Mouse (Mus musculus): Measurements from ENCODE around the gene Ccdc127.

Gene Ccdc127

GRCm38 (mm10) chr13:74349566-74350434, at the start of gene Ccdc127, which contains the start of gene Sdha:
Gene Ccdc127, plus strand, starts transcription at chr13:74350309.
Gene Sdha, minus strand, starts transcription at chr13:74350280.
- DNase-seq (ENCODE audit: low spot score in 2 of 2): peak; percentile 94 to 96

GRCm38 (mm10) chr13:74300925-74301606, 49.0 kb upstream of the Ccdc127 start:
- peak; percentile 84 for DNase-seq (ENCODE audit: low spot score in 2 of 2)

DNA sequence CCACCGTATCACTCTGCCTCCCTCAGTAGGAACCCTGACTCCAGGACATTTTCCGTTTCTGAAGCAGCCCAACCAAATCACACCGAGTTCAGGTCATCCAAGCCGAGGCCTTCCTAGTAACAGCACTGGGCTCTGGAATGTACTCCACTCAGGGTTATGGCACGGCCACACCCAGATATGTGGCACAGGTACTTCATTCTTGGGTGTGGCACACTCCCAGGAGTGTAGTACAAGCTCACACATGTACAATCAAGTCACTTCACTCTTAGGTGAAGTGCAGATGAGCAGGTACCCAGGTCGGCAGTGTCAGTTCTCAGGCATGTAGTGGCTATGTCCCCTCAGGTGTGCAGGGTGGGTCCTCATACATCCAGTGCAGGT, 48.5 kb upstream of the Ccdc127 start:
- no peak for DNase-seq (ENCODE audit: low spot score in 2 of 2)

DNA sequence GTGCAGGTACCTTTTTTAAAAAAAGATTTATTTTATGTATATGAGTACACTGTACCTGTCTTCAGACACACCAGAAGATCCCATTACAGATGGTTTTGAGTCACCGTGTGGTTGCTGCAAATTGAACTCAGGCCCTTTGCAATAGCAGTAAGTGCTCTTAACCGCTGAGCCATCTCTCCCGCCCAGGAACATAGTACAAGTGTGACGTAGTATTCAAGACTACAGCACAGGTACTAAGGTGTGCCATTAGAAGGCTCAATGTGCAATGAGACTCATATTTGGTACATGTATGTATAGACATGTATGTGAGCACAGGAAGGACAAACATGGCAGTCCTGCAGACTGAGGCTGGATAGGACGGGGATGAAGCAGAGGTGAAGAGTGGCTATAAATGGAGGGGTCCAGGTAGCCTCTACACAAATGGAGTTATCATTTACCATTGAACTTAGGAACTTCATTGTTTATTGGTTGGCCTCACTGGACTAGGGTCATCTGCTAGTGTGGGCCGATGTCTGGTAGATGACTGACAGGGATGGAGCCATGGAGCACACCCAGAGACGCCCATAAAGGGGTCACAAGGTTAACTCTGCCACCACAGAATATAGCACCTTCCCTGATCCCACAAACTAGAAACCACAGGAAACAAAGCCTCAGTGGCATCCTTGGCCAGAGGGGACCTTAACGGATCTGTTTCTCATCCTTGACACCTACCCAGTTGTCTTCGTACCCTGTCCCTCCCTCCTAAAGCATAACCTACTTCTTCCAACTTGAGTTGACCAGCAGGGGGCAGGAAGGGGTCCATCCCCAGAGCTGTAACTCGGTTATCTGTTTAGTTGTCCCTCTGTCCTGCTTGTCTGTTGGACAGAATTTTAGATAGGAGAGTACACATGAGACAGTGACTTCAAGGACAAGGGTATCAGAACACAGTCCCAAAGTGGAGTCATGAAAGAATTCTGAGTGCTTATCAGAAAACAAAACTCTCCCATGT, 47.8 kb upstream of the Ccdc127 start:
- DNase-seq (ENCODE audit: low spot score in 2 of 2): no peak

DNA sequence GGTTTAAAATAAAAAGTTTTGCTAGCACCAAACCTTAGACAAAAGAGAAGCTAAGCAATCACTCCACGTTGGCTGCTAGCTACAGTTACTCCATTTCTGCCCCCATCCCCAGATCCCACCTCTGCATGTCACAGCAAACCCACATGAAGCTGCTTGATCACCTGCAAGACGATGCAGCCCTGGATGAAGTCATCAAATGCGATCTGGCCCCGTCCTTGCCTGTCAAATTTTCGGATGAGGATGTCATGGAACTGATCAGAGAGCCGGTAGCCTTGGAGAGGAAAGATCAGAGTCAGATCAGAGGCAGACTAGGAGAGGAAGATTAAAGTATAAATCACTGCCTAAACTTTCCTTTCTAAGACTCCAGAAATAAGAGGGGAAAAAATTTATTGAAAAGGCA, 44.7 kb upstream of the Ccdc127 start:
- DNase-seq (ENCODE audit: low spot score in 2 of 2): no peak

DNA sequence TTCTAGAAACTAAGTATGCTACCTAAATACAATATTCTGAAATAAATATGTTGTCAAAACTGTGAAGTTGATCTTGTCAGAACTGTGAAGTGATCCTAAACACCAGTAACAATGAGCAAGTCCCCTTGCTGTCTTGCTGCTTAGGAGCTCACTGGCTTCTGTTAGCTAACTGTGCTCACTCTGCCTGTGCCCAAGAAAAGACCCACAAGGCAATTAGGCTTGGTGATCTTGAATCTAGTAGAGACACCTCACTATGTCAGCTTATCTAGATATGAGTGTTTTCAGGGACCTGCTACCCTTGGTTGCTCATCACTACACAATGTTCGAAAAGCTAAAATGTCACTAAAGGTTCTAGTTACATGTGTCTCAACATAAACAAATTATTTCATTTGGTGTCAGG, 44.3 kb upstream of the Ccdc127 start:
- DNase-seq (ENCODE audit: low spot score in 2 of 2): no peak

DNA sequence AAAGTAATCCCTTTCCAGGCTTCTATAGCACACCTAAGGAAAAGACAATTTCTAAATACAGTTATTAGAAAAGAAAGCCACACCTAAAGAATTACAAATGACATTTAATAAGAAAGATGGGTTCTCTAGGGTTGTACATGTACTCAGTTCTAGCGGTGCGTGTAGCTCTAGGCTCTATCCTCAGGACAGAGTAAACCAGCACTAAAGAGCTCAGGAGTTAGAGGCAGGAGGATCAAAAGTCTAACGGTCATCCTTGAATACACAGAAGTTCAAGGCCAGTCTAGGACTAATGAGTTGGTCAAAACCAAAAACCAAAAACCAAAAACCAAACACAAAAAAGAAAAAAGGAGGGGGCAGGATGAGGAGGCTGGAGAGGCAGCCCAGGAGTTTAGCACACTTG, 35.5 kb upstream of the Ccdc127 start:
- no peak for DNase-seq (ENCODE audit: low spot score in 2 of 2)

DNA sequence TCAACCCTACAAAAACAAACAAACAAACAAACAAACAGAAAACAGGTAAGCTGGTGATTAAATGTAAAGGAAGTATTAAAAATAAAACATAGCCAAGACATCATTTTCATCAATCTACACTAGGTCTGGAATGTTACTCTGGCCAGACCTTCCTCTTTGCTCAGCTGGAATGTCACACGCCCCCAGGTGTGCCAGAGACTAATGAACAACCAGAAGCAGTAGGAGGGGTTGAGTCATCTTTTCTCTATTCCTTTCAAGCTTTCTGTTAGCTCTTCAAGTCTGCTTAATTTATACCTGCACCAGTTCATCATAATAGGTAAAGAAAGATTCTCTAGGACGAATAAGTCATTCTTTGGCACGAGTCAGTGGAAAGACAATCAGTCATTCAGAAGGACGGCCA, 33.7 kb upstream of the Ccdc127 start:
- DNase-seq (ENCODE audit: low spot score in 2 of 2): no peak

- no peak for DNase-seq (ENCODE audit: low spot score in 2 of 2)
Measured at GRCm38 (mm10) chr13:74316789-74317169, 33.3 kb upstream of the Ccdc127 start.

GRCm38 (mm10) chr13:74317170-74317849, 32.8 kb upstream of the Ccdc127 start, which contains the start of gene Pdcd6:
Gene Pdcd6, minus strand, starts transcription at chr13:74317580.
- peak; percentile 90 to 94 for DNase-seq (ENCODE audit: low spot score in 2 of 2)

- DNase-seq (ENCODE audit: low spot score in 2 of 2): no peak
Measured at GRCm38 (mm10) chr13:74329321-74329720, 20.8 kb upstream of the Ccdc127 start.

DNA sequence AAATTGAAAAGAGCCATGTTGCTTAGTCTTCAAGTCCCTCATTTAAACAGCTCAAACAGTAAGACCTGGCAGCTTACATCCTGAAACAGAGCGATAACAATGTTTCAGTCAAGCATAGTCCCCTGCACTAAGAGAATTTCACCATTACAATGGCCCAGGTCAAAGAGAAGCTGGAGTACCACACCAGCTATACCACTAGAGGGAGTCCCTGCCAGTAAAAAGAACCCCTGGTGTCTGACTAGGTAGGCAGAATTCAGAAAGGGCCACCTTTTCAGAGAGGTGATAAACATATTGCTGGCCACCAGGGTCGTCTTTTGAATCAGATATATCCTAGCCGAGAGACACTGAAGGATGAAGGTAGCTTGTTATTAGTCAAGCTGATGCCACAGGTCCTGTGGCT, 9.1 kb upstream of the Ccdc127 start:
- DNase-seq (ENCODE audit: low spot score in 2 of 2): peak in 1 of 2 experiments; percentile 26

GRCm38 (mm10) chr13:74350435-74350906, 362 bp downstream of the Ccdc127 start:
- no peak for DNase-seq (ENCODE audit: low spot score in 2 of 2)

DNA sequence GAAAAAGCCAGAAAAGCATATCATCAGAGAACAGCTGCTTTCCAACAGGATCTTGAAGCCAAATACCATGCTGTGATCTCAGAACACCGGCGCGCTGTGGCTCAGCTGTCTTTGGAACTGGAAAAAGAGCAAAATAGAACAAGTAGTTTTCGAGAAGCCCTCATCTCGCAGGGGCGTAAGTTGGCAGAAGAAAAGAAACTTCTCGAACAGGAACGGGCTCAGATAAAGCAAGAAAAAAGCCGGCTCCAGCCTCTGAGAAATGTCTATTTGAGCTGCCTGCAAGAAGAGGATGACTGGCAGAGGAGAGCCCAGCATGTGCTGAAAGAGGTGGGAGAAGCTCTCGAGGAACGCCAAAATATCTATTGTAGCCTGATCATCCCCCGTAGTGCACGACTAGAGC, 6.4 kb downstream of the Ccdc127 start:
- DNase-seq (ENCODE audit: low spot score in 2 of 2): peak in 1 of 2 experiments; percentile 20

GRCm38 (mm10) chr13:74362218-74362617, 12.1 kb downstream of the Ccdc127 start:
- no peak for DNase-seq (ENCODE audit: low spot score in 2 of 2)

- DNase-seq (ENCODE audit: low spot score in 2 of 2): no peak
Measured at GRCm38 (mm10) chr13:74363176-74363858, 13.2 kb downstream of the Ccdc127 start.

GRCm38 (mm10) chr13:74363859-74364235, 13.7 kb downstream of the Ccdc127 start, which contains the start of gene Lrrc14b:
Gene Lrrc14b, minus strand, starts transcription at chr13:74364005.
- DNase-seq (ENCODE audit: low spot score in 2 of 2): no peak

DNA sequence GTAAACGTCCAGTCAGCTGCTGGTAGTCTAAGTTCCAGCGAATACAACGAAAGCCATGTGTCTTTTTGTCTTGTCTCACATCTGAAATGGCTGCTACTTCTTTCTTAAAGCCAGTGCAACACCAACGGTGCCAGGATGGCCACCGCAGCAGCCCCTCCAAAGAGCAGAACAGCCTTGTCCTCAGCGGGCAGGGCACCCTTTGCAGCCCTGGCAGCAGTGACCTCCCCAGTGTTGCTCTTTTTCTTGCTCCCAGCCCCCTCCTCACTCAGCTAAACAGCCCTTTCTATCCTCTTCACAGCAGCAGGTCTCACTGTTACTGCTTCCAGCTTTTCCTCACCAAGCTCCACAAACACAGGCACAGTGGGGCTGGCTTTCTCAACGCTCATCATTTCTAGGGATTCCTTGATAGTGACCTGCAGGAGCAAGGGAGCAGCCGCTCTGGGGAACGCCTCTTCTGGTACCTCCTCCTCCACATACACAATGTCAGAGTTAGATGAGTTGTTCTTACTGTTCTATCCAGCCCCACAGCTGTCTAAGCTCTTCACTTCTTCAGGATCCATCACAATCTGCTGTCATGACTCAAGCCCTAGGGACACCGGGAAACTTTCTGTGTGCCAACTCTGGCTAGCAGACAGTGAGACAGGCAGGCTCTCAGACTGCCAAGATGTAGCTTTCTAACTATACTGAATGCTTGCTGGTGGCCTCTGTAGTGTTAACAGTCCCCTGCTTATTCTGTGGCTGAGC, 31.6 kb downstream of the Ccdc127 start:
- DNase-seq (ENCODE audit: low spot score in 2 of 2): no peak

GRCm38 (mm10) chr13:74382289-74382688, 32.2 kb downstream of the Ccdc127 start:
- no peak for DNase-seq (ENCODE audit: low spot score in 2 of 2)

DNA sequence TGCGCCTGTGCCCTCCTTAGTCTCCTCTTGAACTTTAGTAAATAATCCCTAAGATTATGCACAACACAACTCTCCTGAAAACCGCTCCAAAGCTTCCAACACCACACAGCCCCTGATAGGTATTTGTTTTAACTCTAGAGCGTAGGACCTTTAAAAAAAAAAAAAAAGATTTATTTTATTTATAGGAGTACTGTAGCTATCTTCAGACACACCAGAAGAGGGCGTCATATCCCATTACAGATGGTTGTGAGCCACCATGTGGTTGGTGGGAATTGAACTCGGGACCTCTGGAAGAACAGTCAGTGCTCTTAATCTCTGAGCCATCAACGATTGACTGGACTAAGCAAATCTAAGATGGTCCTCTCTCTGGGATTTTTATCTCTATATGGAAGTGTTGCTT, 39.6 kb downstream of the Ccdc127 start:
- no peak for DNase-seq (ENCODE audit: low spot score in 2 of 2)

Data from right cerebral cortex, adult 2 months (tissue).